Mouse (Mus musculus): Measurements from ENCODE around the gene Fam187b.

DNA sequence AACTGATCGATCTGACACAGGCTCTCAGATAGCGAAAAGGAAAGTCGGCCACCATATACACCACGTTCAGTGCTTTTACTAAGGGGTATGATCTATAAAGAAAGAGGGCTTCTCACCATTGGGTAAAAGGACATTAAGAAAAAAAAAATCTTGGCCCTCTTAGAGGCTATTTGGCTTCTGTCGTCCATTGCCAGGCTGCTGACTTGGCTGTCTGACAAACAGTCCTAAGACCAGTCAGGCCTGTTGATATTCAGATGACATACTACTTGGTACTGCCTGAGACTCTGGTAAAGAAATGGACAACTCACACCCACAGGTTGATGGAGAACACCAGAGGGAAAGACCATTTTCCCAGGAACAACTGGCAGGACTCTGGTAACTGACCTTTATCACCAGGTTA, 39.4 kb downstream of the Fam187b start:
- TF ChIP-seq CTCF (IDR thresholded peaks at IDR 0.05; ENCODE audit: low read depth) (no peak), EP300 (IDR thresholded peaks at IDR 0.05; ENCODE audit: low read depth) (no peak)
